Mouse (Mus musculus) right cerebral cortex, postnatal 14 days (tissue): ENCODE data around the gene Maml2.
"Not testable (repeated sequence)": the region's sequence is repeated elsewhere in the genome, so short reads cannot be mapped to it uniquely, and the experiment has no call there.

Experiments used
- DNase-seq: peaks from one replicate; pipeline ENCODE4 v3.0.0; 2022

The Maml2 gene

DNA sequence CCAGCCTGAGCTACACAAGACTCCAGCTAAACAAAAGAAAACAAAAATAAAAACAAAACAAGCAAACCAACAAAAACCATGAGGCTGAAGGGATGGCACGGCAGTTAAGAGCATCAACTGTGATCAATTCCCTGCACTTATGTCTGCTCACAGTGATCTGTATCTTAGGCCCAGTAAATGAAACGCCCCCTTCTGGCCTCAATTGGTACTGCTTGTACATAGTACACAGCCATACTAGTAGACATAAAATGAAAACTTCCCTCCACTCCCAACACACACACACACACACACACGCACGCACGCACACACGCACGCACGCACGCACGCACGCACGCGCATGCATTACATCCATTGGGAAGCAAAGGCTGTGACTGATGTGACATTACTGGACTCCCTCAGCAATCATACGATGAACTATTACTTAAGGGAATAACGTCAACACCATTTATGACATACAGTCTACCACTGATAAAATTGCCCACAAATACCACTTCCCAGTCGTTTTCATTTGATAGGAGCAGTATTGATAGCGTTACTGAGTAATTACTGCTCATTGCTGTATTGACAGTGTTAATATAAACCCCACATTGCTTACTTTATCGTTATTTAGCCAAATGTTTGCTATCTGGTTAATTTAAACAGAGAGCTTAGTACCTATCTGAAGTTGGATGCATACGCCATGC, 389.4 kb downstream of the Maml2 start:
- no peak for DNase-seq

DNA sequence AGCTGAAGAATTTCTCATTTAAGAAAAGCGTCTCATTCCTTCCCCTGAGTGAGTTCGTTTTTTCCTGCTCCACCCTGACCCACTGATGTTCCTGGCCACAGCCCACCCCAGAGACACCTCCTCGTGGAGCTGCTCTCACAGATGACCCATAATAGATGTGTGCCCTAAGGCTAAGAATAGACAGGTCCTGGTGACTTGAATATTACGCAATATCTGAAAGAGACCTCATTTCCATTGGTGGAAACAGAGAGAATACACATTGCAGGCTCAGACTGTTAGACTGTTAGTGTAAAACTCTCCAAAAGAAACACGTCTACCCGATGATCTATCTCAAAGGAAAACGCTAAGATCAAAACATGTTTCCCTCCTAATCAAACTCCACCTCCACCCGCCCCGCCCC, 391.2 kb downstream of the Maml2 start:
- no peak for DNase-seq

DNA sequence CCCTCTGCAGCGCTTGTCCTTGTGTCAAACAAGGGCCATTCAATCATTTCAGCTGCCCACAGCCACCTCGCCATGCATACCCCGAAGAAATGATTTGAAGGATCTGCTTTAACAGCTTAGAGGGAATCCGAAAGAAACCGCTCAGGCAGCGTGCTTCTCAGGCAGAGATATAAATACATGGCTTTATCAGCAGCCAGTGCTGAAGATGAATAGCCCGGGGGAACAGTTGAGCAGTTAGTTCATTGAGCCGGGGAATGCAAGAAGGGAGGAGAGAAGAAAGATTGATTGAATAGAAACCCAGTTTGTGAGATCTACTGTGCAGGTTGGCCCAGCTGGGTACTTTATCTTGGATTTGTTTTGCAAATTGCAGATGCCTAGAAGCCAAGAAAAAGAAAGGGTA, 392.6 kb downstream of the Maml2 start:
- DNase-seq = no peak

DNA sequence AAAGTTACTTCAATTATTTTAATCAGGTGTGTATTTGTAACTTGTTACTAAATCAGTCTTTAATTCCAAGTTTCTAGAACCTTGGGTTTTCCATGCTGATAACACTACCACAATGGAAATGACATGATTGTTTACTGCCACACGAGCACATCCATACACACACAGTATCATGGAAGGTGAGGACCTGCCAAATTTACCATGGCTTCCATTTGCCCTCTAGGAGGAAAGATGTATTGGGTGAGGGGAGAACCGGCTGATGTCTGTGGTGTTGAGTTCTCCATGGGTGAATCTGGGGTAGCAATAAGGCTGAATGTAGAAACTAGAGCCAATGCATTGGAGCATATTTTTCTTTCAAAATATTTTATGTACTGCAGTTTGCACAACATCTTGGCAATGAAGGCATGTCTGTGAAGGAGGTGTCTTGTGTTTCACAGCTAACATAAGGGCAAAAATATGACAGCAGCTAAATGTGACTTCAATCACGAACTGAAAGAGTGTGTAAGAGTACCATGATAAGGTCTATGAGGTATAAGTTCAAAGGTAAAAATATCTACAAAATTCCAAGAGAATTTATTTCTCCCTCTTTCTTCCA, 396.0 kb downstream of the Maml2 start:
- DNase-seq = no peak

DNA sequence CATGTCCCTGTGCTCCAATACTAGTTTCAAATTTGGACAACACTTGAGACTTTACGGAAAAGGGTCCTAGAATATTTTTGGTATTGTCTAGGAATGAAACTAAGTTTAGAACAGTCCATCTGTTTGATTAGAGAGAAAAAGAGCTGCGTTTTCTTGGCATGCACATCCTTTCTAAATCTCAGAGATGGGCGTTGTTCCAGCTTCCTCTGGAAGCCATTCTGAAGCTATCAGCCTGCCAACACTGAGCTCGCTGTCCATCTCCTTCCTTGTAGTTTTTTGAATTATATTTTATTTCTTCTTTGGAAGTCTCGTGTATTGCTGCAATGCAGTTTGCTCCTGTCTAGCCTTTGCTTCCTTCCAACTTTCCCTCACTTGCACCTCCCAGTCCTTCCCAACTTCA, 396.5 kb downstream of the Maml2 start:
- peak; percentile 43 for DNase-seq

DNA sequence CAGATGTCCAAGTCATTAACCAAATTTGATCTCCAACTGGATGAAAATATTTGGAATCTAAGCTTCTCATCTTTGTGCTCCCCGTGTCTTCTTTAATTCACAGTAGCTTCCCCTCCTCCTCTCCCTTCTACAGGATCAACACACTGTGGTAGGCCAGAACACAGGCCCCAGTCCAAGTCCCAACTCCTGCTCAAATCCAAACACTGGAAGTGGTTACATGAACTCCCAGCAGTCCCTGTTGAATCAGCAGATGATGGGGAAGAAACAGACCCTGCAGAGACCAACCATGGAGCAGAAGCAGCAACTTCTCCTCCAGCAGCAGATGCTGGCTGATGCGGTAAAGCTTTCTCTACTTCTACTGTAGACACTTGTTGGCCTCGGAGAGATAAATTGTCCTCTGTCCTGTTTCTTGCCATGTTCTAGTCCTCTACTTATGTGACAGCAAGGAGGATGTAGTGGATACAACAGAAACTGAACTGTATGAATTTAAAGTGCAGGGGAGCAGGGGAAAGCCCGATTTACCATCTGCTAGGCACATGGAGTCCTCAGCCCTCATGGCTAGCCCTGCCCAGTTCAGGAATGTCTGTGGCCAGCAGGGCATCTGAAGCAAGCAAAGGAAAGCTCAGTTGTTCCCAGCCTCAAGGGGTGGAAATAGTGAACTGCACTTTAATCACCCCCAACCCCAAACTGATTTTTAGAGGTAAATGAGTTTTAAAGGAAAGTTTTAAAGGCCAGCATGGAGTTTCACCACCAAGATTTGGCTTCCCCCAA, 399.5 kb downstream of the Maml2 start:
- DNase-seq = no peak

DNA sequence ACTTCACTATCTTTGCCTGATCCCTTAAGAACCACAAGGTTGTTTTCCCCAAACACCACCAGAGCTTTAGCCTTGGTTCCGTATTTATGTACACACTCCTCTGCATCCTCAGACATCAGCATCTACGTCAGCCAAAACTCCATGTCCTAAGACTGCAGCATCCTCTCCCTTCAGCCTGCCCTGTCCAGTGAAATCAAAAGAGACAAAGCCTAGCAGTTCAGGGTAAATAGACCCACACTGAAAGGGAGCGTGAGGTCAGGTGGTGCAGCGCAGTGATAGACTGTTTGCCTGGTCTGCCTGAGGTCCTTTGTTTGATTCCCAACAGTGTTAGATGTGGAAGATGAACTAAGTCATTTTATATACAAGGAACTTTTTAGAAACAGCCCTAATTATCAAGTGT, 400.1 kb downstream of the Maml2 start:
- DNase-seq = no peak

DNA sequence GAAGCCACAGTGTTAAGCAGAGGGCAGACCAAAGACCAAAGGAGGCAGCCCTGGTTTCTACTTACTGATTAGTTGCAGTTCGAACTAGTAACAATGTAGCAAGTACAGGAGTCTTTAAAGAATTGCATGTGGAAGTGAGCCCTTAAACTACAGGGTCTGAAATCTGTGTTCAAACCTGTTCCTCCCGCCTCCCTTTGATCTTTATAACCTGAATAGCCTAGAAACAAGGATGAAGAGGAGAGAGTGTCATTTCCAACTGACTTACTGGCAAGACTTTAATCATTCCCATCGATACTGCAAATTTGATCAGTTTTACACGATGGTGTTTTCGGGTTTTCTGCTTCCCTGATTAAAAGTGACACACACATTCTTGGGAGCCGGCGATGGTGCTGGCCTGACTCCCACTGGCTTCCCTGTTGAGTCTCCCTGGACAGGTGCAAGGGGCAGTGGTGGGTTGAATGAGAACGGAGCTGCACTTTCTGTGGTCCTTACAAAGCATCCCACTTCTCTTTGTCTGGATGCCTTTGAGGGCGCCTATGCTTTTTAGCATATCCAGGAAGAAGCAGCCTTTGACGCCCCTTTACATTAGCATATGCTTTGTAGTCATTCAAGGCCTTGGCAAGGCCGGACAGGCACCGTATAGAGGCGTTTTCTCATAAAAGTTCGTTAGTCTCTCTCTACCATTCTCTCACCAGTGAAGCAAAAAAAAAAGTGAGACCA, 401.5 kb downstream of the Maml2 start:
- DNase-seq = no peak

DNA sequence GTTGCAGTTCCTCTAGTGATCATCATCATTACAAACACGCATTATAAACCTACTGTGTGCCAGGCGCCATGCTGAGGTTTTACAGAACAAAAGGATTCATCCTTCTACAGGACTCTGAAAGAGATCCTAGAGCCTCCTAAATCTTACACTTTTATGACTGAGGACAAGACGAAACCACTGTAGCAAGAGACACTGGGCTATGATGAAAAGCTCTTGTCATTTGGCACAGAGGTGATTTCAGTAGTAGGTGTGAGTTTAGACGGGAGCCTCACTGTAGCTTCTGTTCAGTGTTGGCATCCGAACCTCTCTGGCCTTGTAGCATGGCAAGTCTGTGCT, 402.0 kb downstream of the Maml2 start:
- DNase-seq = no peak

DNA sequence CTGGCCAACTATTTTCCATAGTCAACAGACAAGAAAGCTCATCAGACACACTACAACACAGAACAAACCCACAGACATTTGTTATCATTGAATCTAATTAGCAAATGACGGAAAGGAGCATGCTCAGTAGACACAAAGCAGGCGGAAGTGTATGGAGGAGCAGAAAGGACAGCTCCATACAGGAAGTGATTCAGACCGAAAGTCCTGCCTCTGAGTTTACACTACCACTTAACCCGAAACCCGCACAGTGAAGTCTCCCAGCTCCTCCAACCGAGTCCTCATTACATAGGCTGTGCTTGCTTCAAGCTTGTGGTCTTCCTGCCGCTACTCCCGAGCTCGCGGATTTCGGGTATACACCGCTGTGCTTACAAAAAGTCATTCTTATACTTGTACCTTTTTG, 404.0 kb downstream of the Maml2 start:
- DNase-seq = no peak

DNA sequence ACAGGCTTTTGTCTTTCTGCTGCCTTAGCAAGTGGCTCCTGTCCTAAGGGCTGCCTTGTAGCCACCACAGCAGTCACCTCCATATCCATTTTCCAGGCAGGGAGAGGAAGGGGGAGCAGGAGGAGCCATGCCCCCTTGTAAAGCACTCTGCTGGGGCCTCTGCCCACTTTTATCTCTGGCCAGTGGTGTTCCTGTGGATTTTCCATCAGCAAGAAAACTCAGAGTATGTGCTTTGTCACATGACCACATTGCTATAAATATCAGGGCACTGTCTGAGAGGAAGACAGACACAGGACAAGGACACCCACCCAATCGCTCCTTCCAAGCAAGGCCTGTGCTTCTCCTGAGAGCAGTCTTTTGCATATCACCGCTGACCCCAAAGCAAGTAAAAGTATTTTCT, 405.3 kb downstream of the Maml2 start:
- no peak for DNase-seq

DNA sequence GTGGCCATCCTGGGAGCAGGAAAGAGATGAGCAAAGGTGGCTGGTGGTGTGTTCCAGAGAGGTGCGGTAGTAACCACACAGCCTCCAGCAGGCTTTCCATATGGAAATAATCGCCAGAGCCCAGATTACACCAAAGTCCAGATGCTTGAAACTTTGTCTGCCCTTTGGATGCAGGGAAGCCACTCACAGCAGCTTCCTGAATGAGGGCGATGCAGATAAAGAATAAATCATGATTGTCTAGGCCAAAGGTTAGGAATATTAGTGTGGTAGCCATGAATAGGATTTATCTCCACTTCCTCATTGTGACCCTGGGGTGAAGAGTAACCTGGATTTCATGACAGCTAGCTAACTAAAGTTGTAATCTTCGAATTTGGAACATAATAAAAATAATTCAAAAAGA, 407.2 kb downstream of the Maml2 start:
- no peak for DNase-seq

DNA sequence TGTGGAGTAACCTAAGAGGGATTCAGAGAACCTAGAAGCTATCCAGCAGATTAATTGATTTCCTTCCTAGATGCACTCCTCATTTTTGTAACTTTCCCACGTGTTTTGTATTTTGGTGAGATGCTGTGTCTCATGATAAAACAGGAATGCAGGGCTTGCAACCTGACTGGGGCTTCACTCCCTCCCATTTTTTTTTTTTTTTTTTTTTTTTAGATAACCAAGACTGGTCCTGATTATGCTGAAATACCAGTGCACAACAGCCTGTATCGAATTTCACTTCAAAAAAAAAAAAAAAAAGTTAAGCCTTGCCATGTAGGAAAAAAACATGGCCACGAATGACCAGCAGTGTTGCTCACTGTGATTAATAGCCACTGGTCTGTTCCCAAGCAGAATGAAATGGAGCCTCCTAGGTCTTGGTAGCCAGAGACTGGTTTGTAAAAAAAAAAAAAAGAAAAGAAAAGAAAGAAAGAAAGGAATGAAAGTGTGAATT, 409.4 kb downstream of the Maml2 start:
- no peak for DNase-seq

DNA sequence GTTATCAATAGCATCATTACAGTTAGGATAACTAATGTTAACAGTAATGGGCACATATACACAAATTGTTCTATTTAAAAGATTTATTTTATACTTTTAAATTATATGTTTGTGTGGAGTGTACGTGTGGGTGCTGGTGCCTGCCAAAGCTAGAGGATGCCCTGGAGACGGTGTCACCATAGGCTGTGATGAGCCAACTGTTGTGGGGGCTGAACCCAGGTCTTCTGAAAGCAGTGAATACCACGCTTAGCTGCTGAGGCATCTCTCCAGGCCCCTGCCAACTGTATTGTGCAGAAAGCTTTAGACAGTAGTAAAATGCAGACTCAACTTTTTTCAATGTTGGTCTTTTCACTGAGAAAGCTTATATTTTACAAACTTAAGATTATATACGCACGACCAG, 411.7 kb downstream of the Maml2 start:
- DNase-seq = no peak

DNA sequence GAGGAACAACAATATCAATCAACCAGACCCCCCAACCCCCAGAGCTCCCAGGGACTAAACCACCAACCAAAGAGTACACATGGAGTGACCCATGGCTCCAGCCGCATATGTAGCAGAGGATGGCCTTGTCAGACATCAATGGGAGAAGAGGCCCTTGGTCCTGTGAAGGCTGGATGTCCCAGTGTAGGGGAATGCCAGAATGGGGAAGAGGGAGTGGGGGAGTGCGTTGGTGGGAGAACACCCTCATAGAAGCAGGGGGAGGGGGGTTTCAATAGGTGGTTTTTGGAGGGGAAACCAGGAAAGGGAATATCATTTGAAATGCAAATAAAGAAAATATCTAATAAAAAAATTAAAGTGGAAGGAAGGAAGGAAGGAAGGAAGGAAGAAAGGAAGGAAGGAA, 418.1 kb downstream of the Maml2 start:
- not testable (repeated sequence) for DNase-seq

DNA sequence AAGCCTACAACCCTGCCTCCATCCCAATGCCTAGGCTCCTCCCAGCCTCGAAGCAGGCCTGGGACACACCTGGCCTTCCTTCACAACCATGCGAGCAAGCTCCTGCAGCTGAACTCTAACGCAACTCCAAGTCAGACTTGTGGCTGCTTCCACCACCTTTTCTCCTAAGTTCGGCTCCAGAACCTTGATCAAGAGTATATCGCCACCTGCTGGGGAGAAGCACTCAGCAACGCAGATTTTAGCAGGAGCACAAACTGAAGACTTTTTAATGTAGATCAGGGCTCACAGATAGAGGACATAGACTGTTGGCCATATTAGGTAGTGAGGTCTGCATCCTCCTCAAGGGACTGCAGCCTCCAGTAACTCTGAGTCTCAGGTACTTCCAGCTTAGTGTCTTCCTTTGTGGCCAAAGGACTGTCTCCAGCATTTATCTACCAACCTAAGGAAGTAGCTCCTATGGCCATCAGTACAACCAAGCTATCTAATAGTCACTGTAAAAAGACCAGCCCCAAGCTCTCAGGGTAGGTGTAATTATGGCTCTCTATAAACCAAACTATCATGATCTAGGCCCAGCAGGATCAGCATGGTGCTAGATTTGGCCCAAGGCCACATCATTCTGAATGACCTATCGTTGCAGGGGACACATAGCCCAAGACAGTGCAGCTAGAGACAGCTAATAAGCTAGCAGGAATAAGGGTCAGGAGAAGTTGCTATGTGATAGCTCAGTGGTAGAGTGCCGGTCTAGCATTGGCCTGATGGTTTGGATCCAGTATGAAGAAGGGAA, 418.8 kb downstream of the Maml2 start:
- DNase-seq = peak; percentile 80

DNA sequence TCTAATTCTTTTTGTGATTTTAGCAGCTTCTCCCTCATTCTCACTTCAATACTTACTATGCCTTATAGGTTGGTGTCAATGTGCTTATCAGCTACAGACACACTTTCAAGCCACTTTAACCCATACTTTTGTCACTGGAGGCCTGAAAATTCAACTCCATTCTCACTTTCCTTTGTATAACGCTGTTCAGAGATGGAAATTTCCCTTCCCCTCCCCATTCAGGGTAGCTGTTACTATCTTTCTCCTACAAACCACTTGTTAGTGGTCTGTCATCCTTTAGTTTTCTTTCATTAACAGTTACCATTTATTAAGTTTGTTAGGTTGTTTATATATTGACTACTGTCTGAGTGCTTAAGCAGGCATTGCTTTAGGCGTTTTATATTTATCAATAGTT, 450.6 kb downstream of the Maml2 start, which contains the start of gene Mtmr2:
Gene Mtmr2, plus strand, starts transcription at position 7 of the 394 bp plus-strand sequence.
- DNase-seq = no peak

DNA sequence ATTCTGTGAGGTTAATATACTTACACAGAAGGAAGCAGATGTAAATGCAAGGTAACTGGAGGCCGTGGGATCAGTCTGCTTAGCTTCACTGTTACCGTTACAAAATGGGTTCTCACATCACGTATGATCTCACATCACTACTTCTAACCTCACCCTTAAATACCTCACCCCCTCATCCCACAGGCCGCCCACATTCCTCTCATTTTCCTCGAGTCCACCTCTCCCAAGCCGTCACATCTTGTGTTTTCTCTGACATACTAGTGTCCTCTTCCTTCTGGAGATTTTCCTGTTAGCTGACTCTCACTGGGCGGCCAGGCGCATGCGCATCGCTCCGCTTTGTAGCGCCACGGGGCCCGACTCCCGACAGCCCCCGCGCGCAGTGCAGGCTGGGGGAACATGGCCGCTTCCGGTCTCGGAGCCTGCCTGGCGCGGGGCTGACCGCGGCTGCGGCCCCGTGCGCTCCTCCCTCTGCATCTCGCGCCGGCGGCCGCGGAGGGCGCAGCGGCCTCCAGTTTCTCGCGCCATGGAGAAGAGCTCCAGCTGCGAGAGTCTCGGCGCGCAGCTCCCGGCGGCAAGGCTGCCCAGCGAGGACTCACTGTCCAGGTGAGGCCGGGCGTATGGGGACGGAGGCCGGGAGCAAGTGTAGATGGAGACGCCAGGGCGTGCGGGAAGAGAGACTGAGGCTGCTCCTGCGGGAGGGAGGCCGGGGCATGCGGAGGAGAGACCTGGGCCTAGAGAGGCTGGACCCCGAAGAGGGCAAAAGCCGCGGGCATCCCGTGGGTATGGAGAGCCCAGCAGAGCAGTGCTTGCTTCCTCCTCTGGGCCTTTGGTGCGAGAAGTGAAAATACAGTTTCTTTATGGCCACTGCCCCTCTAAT, 451.3 kb downstream of the Maml2 start:
- peak; percentile 97 for DNase-seq

DNA sequence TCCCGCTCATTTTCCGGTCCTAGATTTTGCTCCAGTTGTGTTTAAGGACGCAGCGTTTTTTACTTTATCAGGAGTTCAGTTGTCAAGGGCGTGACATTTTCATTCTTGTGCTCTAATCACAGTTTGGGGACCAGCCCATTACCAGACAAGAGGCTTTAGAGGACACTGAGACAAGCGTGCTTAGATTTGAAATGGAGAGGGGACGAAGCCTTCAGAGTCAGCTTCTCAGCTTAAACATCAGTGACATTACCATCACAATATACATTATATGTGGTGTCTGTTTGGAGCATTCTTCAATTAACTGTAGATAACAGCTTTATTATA, 451.9 kb downstream of the Maml2 start:
- no peak for DNase-seq

DNA sequence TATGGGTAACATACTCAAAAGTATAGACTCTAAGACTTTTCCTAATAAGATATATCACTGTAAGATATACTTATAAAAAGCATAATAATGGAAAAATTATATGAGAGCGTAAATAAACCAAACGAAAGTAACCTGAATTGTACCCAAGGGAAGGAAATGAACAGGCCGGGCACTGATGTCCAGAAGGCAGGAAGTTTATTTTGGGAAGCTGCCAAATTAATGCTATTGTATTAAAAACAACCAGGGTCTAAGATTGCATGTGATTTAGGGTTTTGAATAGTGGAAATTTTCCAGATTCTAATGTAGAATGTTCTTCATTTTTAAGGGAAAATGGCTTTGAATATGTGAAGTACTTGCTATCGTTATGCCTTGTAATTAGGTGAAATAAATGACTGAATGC, 454.8 kb downstream of the Maml2 start:
- no peak for DNase-seq
